Mouse (Mus musculus): ENCODE measurements around the gene Cbx6. TPM values are rescaled to one million over a fixed set of nuclear protein-coding genes. Genes with fewer than 3 reads are reported as not detected.

The Cbx6 gene
- polyA plus RNA-seq, 1 experiment from 2014 or later = 38.7 TPM

- WGBS = 5% methylated on average over 81 of the region's 81 CpGs
These were observed 30.7 kb downstream of the Cbx6 start for GRCm38 (mm10) chr15:79803533-79804351.

GRCm38 (mm10) chr15:79802304-79802703, 32.2 kb downstream of the Cbx6 start:
- Histone ChIP-seq H3K9me3 (ENCODE audit: control insufficient read depth, low read depth, low read length) (no peaks in the 10 kb centered on the region), H3K4me2 (replicated peaks; ENCODE audit: low read depth, low read length) (no peak overlapping the region), H3K27me3 (ENCODE audit: control insufficient read depth, insufficient read depth, low read length) (peaks cover 24% of the 10 kb centered on the region), H3K4me1 (ENCODE audit: control insufficient read depth, insufficient read depth, low read length) (peaks cover 4% of the 10 kb centered on the region; the same call in 1 of the 2 replicates), H3K27ac (ENCODE audit: low read length) (no peak overlapping the region), H3K9ac (replicated peaks; ENCODE audit: low read depth, low read length) (no peak overlapping the region), H3K4me3 (ENCODE audit: low read depth, low read length) (no peak overlapping the region), H3K36me3 (ENCODE audit: control insufficient read depth, insufficient read depth, low read length) (no peaks in the 10 kb centered on the region)
- 52% methylated on average over 4 of the region's 4 CpGs for WGBS
- no peak for ATAC-seq (ENCODE audit: insufficient number of reproducible peaks, insufficient read depth, low FRiP score, low read depth)

More at GRCm38 (mm10) chr15:79803533-79804351, 30.7 kb downstream of the Cbx6 start:
- peaks cover 27% of the 10 kb centered on the region for H3K27me3 ChIP-seq (ENCODE audit: control insufficient read depth, insufficient read depth, low read length)
- H3K27ac ChIP-seq (ENCODE audit: low read length) = no peak overlapping the region
- H3K9ac ChIP-seq (replicated peaks; ENCODE audit: low read depth, low read length) = peak overlapping the region; percentile 11
- H3K36me3 ChIP-seq (ENCODE audit: control insufficient read depth, insufficient read depth, low read length) = no peaks in the 10 kb centered on the region
- H3K4me2 ChIP-seq (replicated peaks; ENCODE audit: low read depth, low read length) = peak overlapping the region; percentile 71
- ATAC-seq (ENCODE audit: insufficient number of reproducible peaks, insufficient read depth, low FRiP score, low read depth) = peak; percentile 44
- no peaks in the 10 kb centered on the region for H3K9me3 ChIP-seq (ENCODE audit: control insufficient read depth, low read depth, low read length)
- peak overlapping the region; percentile 55 for H3K4me3 ChIP-seq (ENCODE audit: low read depth, low read length)
- peaks cover 4% of the 10 kb centered on the region; the same call in 1 of the 2 replicates for H3K4me1 ChIP-seq (ENCODE audit: control insufficient read depth, insufficient read depth, low read length)

GRCm38 (mm10) chr15:79801646-79802045, 32.8 kb downstream of the Cbx6 start:
- no peak for ATAC-seq (ENCODE audit: insufficient number of reproducible peaks, insufficient read depth, low FRiP score, low read depth)
- no peak overlapping the region for H3K4me3 ChIP-seq (ENCODE audit: low read depth, low read length)
- 75% methylated on average over 2 of the region's 2 CpGs for WGBS

GRCm38 (mm10) chr15:79800701-79801100, 33.8 kb downstream of the Cbx6 start:
- Histone ChIP-seq H3K4me2 (replicated peaks; ENCODE audit: low read depth, low read length) (no peak overlapping the region), H3K36me3 (ENCODE audit: control insufficient read depth, insufficient read depth, low read length) (no peaks in the 10 kb centered on the region), H3K27me3 (ENCODE audit: control insufficient read depth, insufficient read depth, low read length) (peaks cover 24% of the 10 kb centered on the region), H3K9ac (replicated peaks; ENCODE audit: low read depth, low read length) (no peak overlapping the region), H3K4me3 (ENCODE audit: low read depth, low read length) (no peak overlapping the region), H3K27ac (ENCODE audit: low read length) (no peak overlapping the region), H3K4me1 (ENCODE audit: control insufficient read depth, insufficient read depth, low read length) (peaks cover 4% of the 10 kb centered on the region; the same call in 1 of the 2 replicates), H3K9me3 (ENCODE audit: control insufficient read depth, low read depth, low read length) (no peaks in the 10 kb centered on the region)
- WGBS = 55% methylated on average over 11 of the region's 11 CpGs
- ATAC-seq (ENCODE audit: insufficient number of reproducible peaks, insufficient read depth, low FRiP score, low read depth) = no peak

More at GRCm38 (mm10) chr15:79801646-79802045, 32.8 kb downstream of the Cbx6 start:
- Histone ChIP-seq H3K4me2 (replicated peaks; ENCODE audit: low read depth, low read length) (no peak overlapping the region), H3K27me3 (ENCODE audit: control insufficient read depth, insufficient read depth, low read length) (peaks cover 24% of the 10 kb centered on the region), H3K36me3 (ENCODE audit: control insufficient read depth, insufficient read depth, low read length) (no peaks in the 10 kb centered on the region), H3K9ac (replicated peaks; ENCODE audit: low read depth, low read length) (no peak overlapping the region), H3K4me1 (ENCODE audit: control insufficient read depth, insufficient read depth, low read length) (peaks cover 4% of the 10 kb centered on the region; the same call in 1 of the 2 replicates), H3K9me3 (ENCODE audit: control insufficient read depth, low read depth, low read length) (no peaks in the 10 kb centered on the region), H3K27ac (ENCODE audit: low read length) (no peak overlapping the region)

- Histone ChIP-seq H3K4me1 (ENCODE audit: control insufficient read depth, insufficient read depth, low read length) (peaks cover under 1% of the 10 kb centered on the region; the same call in 1 of the 2 replicates), H3K9ac (replicated peaks; ENCODE audit: low read depth, low read length) (no peak overlapping the region), H3K9me3 (ENCODE audit: control insufficient read depth, low read depth, low read length) (no peaks in the 10 kb centered on the region), H3K27me3 (ENCODE audit: control insufficient read depth, insufficient read depth, low read length) (peaks cover 14% of the 10 kb centered on the region), H3K27ac (ENCODE audit: low read length) (no peak overlapping the region), H3K4me3 (ENCODE audit: low read depth, low read length) (no peak overlapping the region), H3K36me3 (ENCODE audit: control insufficient read depth, insufficient read depth, low read length) (no peaks in the 10 kb centered on the region), H3K4me2 (replicated peaks; ENCODE audit: low read depth, low read length) (no peak overlapping the region)
- 86% methylated on average over 10 of the region's 10 CpGs for WGBS
- no peak for ATAC-seq (ENCODE audit: insufficient number of reproducible peaks, insufficient read depth, low FRiP score, low read depth)
These were observed 35.9 kb downstream of the Cbx6 start for GRCm38 (mm10) chr15:79798591-79798990.

- Histone ChIP-seq H3K4me2 (replicated peaks; ENCODE audit: low read depth, low read length) (no peak overlapping the region), H3K27ac (ENCODE audit: low read length) (no peak overlapping the region), H3K4me3 (ENCODE audit: low read depth, low read length) (no peak overlapping the region), H3K4me1 (ENCODE audit: control insufficient read depth, insufficient read depth, low read length) (no peaks in the 10 kb centered on the region), H3K27me3 (ENCODE audit: control insufficient read depth, insufficient read depth, low read length) (peaks cover 6% of the 10 kb centered on the region; the same call in 1 of the 2 replicates), H3K36me3 (ENCODE audit: control insufficient read depth, insufficient read depth, low read length) (no peaks in the 10 kb centered on the region), H3K9ac (replicated peaks; ENCODE audit: low read depth, low read length) (no peak overlapping the region), H3K9me3 (ENCODE audit: control insufficient read depth, low read depth, low read length) (no peaks in the 10 kb centered on the region)
- no peak for ATAC-seq (ENCODE audit: insufficient number of reproducible peaks, insufficient read depth, low FRiP score, low read depth)
- WGBS = 81% methylated on average over 8 of the region's 8 CpGs
These were observed 36.8 kb downstream of the Cbx6 start for GRCm38 (mm10) chr15:79797680-79798079.

GRCm38 (mm10) chr15:79797096-79797495, 37.4 kb downstream of the Cbx6 start:
- no peaks in the 10 kb centered on the region for H3K4me1 ChIP-seq (ENCODE audit: control insufficient read depth, insufficient read depth, low read length)
- H3K27me3 ChIP-seq (ENCODE audit: control insufficient read depth, insufficient read depth, low read length) = peaks cover under 1% of the 10 kb centered on the region; the same call in 1 of the 2 replicates
- no peaks in the 10 kb centered on the region for H3K36me3 ChIP-seq (ENCODE audit: control insufficient read depth, insufficient read depth, low read length)
- no peak overlapping the region for H3K4me3 ChIP-seq (ENCODE audit: low read depth, low read length)
- no peak overlapping the region for H3K27ac ChIP-seq (ENCODE audit: low read length)
- no peak overlapping the region for H3K9ac ChIP-seq (replicated peaks; ENCODE audit: low read depth, low read length)
- WGBS = 84% methylated on average over 7 of the region's 7 CpGs
- no peak overlapping the region for H3K4me2 ChIP-seq (replicated peaks; ENCODE audit: low read depth, low read length)
- H3K9me3 ChIP-seq (ENCODE audit: control insufficient read depth, low read depth, low read length) = no peaks in the 10 kb centered on the region
- ATAC-seq (ENCODE audit: insufficient number of reproducible peaks, insufficient read depth, low FRiP score, low read depth) = no peak

- 78% methylated on average over 12 of the region's 12 CpGs for WGBS
- no peak overlapping the region for H3K9ac ChIP-seq (replicated peaks; ENCODE audit: low read depth, low read length)
- H3K27ac ChIP-seq (ENCODE audit: low read length) = no peak overlapping the region
- H3K9me3 ChIP-seq (ENCODE audit: control insufficient read depth, low read depth, low read length) = no peaks in the 10 kb centered on the region
- no peak overlapping the region for H3K4me3 ChIP-seq (ENCODE audit: low read depth, low read length)
- no peak for ATAC-seq (ENCODE audit: insufficient number of reproducible peaks, insufficient read depth, low FRiP score, low read depth)
- no peaks in the 10 kb centered on the region for H3K36me3 ChIP-seq (ENCODE audit: control insufficient read depth, insufficient read depth, low read length)
- no peaks in the 10 kb centered on the region for H3K4me1 ChIP-seq (ENCODE audit: control insufficient read depth, insufficient read depth, low read length)
- no peak overlapping the region for H3K4me2 ChIP-seq (replicated peaks; ENCODE audit: low read depth, low read length)
- no peaks in the 10 kb centered on the region for H3K27me3 ChIP-seq (ENCODE audit: control insufficient read depth, insufficient read depth, low read length)
These were observed 38.2 kb downstream of the Cbx6 start for GRCm38 (mm10) chr15:79796256-79796655.
